Mouse (Mus musculus): Measurements from ENCODE around the gene Lgals4.
"Not testable (repeated sequence)": the region's sequence is repeated elsewhere in the genome, so short reads cannot be mapped to it uniquely, and the experiment has no call there.

Gene Lgals4

GRCm38 (mm10) chr7:28864288-28864750 lies 30.7 kb downstream of the Lgals4 start:
- peak; percentile 14 for DNase-seq (ENCODE audit: low read depth, low spot score)

DNA sequence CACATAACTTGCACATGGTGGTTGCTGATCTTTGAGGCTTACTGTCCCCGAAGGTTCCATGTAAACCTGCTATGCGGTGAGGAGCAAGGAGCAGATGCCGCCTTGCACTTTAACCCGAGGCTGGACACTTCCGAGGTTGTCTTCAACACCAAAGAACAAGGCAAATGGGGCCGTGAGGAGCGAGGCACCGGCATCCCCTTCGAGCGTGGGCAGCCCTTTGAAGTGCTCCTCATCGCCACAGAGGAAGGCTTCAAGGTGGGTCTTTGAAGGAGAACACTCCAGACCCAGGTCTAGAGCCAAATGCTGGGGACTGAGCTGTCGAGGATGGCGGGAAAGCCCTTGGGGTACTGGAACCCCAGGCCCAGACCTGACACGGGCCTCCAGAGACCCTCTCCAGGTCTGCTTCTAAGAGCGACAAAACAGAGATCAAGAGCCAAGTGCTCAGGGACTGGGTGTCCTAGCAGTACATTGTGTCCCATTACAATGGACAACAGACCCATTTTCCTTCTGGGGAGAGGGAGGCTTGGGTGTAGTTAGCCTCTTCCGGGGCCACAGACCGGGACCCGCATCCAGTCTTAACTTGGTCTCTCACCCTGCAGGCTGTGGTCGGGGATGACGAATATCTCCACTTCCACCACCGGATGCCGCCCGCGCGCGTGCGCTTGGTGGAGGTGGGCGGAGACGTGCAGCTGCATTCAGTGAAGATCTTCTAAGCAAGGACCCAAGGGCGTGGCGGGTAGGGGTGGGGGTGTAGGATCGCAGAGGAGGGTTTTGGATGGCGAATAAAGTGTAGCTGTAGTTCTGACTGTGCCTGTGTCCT lies 32.0 kb downstream of the Lgals4 start:
- DNase-seq (ENCODE audit: low read depth, low spot score), result peak; percentile 97

DNA sequence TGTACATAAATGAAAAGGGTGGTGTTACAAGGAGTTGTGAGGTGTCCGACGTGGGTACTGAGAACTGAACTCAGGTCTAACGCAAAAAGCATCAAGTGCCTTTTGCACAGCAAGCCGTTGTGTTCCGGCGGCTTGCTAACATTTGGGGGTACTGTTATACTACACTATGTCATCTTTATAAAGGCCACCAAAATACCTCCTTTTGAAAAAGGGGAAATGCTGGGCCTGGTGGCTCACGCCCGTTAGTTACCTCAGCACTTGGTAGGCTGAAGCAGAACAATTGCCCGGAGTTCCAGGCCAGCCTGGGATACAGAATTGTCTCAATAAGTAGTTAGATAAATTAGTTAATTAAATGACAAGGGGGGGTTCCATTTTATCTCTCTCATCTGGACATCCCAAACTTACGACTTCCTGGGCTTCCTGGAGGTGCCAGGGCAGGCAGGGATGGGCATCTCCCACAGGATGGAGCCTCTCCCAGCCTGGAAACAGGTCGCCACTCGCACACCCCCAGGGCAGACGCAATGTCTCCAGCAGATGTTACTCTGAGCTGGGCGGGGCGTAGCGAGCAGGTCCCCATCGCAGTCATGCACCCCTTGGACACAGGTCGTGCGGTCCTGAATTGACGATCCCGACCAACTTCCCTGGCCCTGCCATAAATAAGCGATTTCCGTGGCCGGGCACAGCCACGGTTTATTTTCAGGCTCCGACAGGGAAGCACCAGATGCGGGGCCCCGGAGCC lies 33.3 kb downstream of the Lgals4 start:
- DNase-seq (ENCODE audit: low read depth, low spot score), result peak; percentile 29

GRCm38 (mm10) chr7:28867508-28868340 lies 34.1 kb downstream of the Lgals4 start:
- peak; percentile 90 for DNase-seq (ENCODE audit: low read depth, low spot score)

DNA sequence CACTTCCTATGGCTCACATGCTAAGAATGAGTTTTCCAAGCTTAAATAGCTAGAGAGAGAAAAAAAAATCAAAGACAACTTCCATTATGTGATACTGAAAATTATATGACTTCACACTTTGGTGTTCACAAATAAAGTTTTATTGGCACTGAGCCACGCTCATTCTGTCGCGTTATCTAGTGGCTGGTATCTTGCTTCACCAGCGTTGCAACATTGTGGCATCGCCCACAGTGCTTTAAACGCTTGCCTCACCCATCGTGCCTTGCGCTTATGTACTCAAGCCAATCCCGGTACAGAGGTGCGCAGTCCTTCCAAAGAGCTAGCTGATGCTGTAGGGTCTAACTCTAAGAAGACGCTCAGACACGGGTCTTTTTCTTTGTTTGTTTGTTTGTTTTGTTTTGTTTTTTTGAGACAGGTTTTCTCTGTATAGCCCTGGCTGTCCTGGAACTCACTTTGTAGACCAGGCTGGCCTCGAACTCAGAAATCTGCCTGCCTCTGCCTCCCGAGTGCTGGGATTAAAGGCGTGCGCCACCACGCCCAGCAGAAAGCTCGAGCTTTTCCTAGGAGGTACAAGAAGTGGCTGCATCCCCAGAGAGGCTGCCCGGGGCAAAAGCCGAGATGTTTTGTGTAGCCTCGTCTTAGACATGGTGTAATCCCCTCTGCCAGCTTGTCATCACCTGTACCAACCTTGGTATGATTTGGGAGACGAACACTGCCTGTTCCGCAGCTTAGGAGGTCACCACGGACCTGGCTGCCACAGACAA lies 37.4 kb downstream of the Lgals4 start:
- no peak for DNase-seq (ENCODE audit: low read depth, low spot score)

DNA sequence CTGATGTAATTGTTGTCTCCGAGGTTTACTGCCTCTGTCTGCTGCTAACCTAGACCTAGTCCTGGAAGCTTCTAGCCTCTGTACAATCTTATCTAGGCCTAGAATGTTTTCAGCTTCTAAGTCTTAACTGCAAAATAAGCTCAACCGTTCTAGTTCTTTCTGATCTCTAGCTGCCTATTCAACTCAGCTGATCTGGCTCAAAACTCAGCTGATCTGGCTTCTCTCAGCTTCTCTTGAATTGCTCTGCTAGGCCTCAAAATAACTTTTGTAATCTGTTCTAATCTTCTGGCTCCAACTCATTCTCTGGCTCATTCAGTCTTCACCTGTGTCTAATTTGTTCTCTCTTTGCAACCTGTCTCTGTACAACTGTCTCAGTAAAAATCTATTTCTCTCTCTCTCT lies 40.9 kb downstream of the Lgals4 start:
- DNase-seq (ENCODE audit: low read depth, low spot score), result no peak

DNA sequence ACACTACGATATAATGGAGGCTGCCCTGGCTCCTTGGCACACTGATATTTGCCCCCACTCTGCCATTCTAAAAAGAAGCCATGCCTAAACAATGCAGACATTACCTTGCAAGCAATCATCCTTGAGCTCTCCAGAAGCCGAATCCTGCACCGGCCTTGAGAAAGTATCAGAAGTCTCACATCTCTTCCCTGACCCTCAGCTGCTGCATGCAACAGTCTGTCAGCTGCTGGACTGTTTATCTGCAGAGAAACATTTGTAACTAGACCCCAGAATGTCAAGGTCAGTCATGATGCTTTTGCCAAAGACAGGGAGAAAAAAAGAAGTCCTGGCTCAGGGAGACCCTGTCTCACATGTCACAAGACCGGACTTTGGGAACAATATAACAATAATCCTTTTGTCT lies 42.4 kb downstream of the Lgals4 start:
- DNase-seq (ENCODE audit: low read depth, low spot score), result no peak

GRCm38 (mm10) chr7:28877155-28877554 lies 43.5 kb downstream of the Lgals4 start:
- DNase-seq (ENCODE audit: low read depth, low spot score), result no peak

DNA sequence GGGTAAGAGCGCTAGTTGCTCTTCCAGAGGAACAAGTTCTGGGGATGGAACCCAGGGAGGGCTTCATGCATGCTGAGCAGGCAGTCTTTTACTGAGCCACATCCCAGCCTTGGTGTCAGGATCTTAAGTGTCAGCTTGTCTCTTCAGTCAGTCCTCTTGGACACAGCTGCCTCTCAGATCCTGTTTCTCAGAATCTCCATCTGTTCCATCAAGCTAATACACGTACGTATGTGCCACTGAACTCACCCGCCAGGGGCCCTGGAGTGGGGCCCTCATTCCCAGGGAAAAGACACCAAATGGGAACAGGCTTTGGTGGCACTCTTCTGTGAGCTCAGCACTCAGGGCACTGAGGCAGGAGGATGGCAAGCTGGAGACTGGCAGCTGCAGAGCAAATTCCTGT lies 44.2 kb downstream of the Lgals4 start:
- DNase-seq (ENCODE audit: low read depth, low spot score), result no peak

- DNase-seq (ENCODE audit: low read depth, low spot score), result no peak
Observed at GRCm38 (mm10) chr7:28879606-28880005, 46.0 kb downstream of the Lgals4 start.

DNA sequence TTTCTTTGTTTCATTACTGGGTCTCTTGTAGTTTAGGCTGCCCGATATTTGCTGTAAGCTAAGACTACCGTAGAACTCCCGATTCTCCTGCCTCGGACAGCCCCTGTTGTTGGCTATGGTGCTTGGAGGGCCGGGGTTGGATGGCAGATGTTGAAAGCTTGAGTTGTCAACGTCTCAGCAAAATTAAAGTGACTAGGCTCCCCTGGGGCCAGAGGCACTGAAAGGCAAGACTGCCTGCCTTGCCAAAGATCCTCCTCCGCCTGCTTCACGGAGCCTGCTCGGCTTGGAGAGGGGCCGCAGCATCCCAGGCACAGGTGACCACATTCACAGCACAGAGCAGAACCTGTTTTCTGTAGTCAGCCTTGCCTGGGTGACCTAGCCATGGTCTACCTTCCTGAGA lies 46.9 kb downstream of the Lgals4 start:
- no peak for DNase-seq (ENCODE audit: low read depth, low spot score)

GRCm38 (mm10) chr7:28881199-28881598 lies 47.5 kb downstream of the Lgals4 start, which contains the start of gene Capn12:
Gene Capn12, plus strand, starts transcription at chr7:28881422.
- DNase-seq (ENCODE audit: low read depth, low spot score), result no peak

DNA sequence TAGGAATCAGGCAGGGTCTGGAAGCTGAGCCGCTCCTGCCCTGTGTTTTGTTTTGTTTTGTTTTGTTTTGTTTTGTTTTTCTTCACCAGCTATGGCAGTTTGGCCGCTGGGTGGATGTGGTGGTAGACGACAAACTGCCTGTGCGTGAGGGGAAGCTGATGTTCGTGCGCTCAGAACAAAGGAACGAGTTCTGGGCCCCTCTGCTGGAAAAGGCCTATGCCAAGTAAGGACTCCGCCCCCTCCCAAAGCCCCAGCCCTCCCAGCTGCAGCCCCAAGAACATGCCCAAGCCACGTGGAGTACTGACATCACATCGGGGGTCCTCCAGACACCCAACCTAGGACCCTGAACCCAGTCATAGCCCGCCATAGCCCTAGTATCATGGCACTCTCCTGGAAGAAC lies 49.4 kb downstream of the Lgals4 start:
- DNase-seq (ENCODE audit: low read depth, low spot score), result no peak

GRCm38 (mm10) chr7:28883704-28884103 lies 50.0 kb downstream of the Lgals4 start:
- not testable (repeated sequence) for DNase-seq (ENCODE audit: low read depth, low spot score)

DNA sequence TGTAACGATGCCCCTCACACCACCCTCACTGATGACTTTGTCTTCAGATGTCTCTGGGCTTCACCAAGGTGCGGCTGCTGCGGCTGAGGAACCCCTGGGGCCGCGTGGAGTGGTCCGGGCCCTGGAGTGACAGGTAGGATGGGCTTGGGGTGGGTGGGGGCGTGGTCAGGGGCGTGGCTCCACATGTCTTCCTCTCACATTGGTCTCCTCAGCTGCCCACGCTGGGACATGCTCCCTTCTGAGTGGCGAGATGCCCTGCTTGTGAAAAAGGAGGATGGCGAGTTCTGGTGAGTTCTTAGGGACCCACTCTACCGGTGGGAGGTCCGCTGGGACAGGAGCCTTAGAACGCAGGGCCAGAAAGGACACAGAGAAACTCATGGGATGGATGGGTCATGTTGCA lies 52.8 kb downstream of the Lgals4 start:
- no peak for DNase-seq (ENCODE audit: low read depth, low spot score)

DNA sequence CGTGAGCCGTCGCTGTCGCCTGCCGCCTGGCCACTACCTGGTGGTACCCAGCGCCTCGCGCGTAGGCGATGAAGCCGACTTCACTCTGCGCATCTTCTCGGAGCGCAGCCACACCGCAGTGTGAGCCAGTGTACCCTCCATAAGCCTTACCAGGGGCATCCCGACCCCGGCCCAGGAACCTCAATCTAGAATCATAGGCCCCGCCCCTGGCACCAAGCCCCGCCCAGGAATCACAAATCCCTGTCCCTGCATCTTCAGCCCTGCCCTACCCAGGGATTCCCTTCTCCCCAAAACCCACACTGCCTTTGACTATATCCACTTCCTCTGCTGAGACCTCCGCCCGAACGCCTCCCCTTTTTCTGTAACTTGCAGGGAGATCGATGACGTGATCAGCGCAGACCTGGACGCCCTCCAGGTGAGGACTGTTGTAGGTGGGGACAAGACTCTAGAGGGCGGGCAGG lies 55.1 kb downstream of the Lgals4 start:
- peak; percentile 24 for DNase-seq (ENCODE audit: low read depth, low spot score)

All from CD4-positive, CD25-positive, alpha-beta regulatory T cell, adult 2 months (primary cell).